Mouse (Mus musculus): ENCODE measurements around the gene Errfi1. TPM values are rescaled to one million over a fixed set of nuclear protein-coding genes. Genes with fewer than 3 reads are reported as not detected.

Errfi1 gene
- polyA plus RNA-seq, 1 experiment = 44.2 TPM

DNA sequence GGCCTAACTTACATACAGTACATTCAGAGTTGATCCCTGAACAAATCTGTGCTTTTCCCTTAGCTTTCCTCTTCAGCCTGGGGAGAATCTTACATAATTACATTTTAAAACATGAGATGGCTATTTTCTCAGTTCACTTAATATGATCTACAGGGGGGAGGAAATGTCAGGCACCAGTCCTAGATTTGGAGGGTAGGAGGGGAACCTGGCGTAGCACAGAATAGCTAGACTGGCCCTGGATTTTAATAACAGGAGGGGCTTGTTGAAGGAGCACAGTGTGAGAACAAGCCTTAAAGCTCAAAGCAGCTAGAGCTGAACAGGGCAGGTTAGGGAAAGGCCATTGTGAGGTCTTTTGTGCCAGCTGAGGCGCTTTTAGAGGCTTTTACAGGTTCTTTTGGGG lies 7.4 kb downstream of the Errfi1 start:
- H3K36me3 ChIP-seq (ENCODE audit: control insufficient read depth, insufficient read depth, low read length, poor library complexity, severe bottlenecking) = peaks cover 10% of the 10 kb centered on the region
- H3K4me1 ChIP-seq (ENCODE audit: control insufficient read depth, insufficient read depth, low read length) = no peaks in the 10 kb centered on the region
- no peak overlapping the region for H3K9ac ChIP-seq (ENCODE audit: low read depth, poor library complexity, severe bottlenecking)
- no peak for TF ChIP-seq CTCF (IDR thresholded peaks at IDR 0.05; ENCODE audit: low read depth, low read length)
- no peaks in the 10 kb centered on the region for H3K27me3 ChIP-seq (ENCODE audit: control insufficient read depth, insufficient read depth, low read length, poor library complexity, severe bottlenecking)
- no peaks in the 10 kb centered on the region for H3K9me3 ChIP-seq (replicated peaks; ENCODE audit: control insufficient read depth, insufficient read depth, low read length, poor library complexity, severe bottlenecking)
- H3K27ac ChIP-seq (ENCODE audit: insufficient read depth, low read length) = no peak overlapping the region
- H3K4me3 ChIP-seq (ENCODE audit: low read depth, low read length) = no peak overlapping the region

DNA sequence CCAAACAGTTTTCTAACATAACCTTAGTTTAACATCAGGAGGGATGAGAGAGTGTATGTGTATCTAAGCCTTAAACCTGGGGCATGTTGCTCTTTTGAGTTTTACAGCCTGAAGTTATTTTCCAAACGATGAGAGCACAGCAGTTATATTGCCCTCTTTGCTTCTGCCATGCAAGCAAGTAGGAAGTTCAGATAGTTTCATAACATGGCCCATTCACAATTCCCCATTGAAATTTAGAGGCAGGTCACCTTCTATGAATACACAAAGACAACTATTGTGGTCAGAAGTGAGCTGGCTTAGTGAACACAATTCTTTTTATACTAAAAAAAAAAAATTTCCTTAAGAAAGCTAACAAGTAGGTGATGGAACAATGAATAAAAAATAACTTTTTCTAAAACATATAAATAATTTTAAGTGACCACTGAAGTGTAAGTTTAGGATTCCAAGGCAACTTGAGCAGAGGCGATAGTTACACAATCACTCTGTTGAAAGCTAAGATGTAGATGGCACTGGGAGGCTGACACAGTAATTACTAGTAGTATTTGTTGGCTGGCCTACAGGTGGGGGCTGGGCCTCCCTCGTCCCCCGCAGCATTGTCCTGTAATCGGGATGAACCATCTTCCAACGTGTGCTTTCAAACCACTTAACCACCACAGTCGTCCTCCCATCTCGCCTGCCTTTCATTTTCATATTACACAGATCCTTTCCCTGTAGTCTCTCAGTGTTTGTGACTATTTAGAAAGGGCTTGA lies 9.1 kb downstream of the Errfi1 start:
- H3K27ac ChIP-seq (ENCODE audit: insufficient read depth, low read length) = no peak overlapping the region
- H3K27me3 ChIP-seq (ENCODE audit: control insufficient read depth, insufficient read depth, low read length, poor library complexity, severe bottlenecking) = no peaks in the 10 kb centered on the region
- no peaks in the 10 kb centered on the region for H3K9me3 ChIP-seq (replicated peaks; ENCODE audit: control insufficient read depth, insufficient read depth, low read length, poor library complexity, severe bottlenecking)
- peaks cover 22% of the 10 kb centered on the region for H3K36me3 ChIP-seq (ENCODE audit: control insufficient read depth, insufficient read depth, low read length, poor library complexity, severe bottlenecking)
- H3K4me3 ChIP-seq (ENCODE audit: low read depth, low read length) = no peak overlapping the region
- TF ChIP-seq EP300 (IDR thresholded peaks at IDR 0.05; ENCODE audit: insufficient read depth, low read depth, low read length) (no peak), CTCF (IDR thresholded peaks at IDR 0.05; ENCODE audit: low read depth, low read length) (no peak), POLR2A (IDR thresholded peaks at IDR 0.05; ENCODE audit: insufficient read depth, low read length) (no peak)
- H3K9ac ChIP-seq (ENCODE audit: low read depth, poor library complexity, severe bottlenecking) = no peak overlapping the region
- H3K4me1 ChIP-seq (ENCODE audit: control insufficient read depth, insufficient read depth, low read length) = no peaks in the 10 kb centered on the region

DNA sequence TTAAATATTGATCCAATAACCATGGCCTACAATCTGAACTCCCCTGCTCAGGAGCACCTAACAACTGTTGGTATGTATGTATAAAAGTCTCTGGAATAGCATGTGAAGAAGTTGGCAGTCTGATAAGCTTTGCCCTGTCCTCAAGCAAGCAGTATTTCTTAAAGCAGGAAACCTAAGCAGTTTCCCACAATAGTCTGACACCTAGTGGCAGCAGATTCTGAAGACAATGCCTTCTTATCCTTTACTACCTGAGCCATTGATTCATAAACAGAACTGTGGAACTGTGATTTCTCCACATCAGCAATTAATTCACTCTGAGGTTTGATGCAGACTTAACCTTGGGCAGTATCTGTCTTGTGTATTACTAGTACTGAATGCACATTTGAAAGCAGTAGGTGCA lies 11.7 kb downstream of the Errfi1 start:
- Histone ChIP-seq H3K27ac (ENCODE audit: insufficient read depth, low read length) (no peak overlapping the region), H3K4me3 (ENCODE audit: low read depth, low read length) (no peak overlapping the region), H3K27me3 (ENCODE audit: control insufficient read depth, insufficient read depth, low read length, poor library complexity, severe bottlenecking) (no peaks in the 10 kb centered on the region), H3K9ac (ENCODE audit: low read depth, poor library complexity, severe bottlenecking) (no peak overlapping the region), H3K4me1 (ENCODE audit: control insufficient read depth, insufficient read depth, low read length) (no peaks in the 10 kb centered on the region), H3K9me3 (replicated peaks; ENCODE audit: control insufficient read depth, insufficient read depth, low read length, poor library complexity, severe bottlenecking) (no peaks in the 10 kb centered on the region), H3K36me3 (ENCODE audit: control insufficient read depth, insufficient read depth, low read length, poor library complexity, severe bottlenecking) (peaks cover 26% of the 10 kb centered on the region)
- TF ChIP-seq POLR2A (IDR thresholded peaks at IDR 0.05; ENCODE audit: insufficient read depth, low read length) (no peak), EP300 (IDR thresholded peaks at IDR 0.05; ENCODE audit: insufficient read depth, low read depth, low read length) (no peak), CTCF (IDR thresholded peaks at IDR 0.05; ENCODE audit: low read depth, low read length) (no peak)

DNA sequence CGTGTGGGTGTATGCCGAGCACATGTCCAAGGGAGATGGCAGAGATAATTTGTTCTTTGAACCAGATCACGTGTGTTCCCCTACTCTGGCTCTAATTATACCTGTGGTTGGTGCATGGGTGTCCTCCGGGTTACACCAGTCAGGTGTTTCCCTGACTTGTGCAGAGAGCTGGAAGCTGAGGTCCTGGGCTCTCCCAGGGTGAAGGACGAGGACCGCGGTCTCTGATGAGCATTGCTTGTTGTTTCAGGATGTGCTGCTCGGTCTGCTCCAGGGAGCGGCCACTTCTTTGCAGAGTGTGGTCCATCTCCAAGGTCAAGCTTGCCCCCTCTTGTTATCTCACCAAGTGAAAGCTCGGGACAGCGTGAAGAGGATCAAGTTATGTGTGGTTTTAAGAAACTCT lies 12.3 kb downstream of the Errfi1 start:
- Histone ChIP-seq H3K27ac (ENCODE audit: insufficient read depth, low read length) (no peak overlapping the region), H3K27me3 (ENCODE audit: control insufficient read depth, insufficient read depth, low read length, poor library complexity, severe bottlenecking) (no peaks in the 10 kb centered on the region), H3K4me1 (ENCODE audit: control insufficient read depth, insufficient read depth, low read length) (no peaks in the 10 kb centered on the region), H3K9ac (ENCODE audit: low read depth, poor library complexity, severe bottlenecking) (no peak overlapping the region), H3K9me3 (replicated peaks; ENCODE audit: control insufficient read depth, insufficient read depth, low read length, poor library complexity, severe bottlenecking) (no peaks in the 10 kb centered on the region), H3K4me3 (ENCODE audit: low read depth, low read length) (no peak overlapping the region), H3K36me3 (ENCODE audit: control insufficient read depth, insufficient read depth, low read length, poor library complexity, severe bottlenecking) (peaks cover 26% of the 10 kb centered on the region)
- TF ChIP-seq POLR2A (IDR thresholded peaks at IDR 0.05; ENCODE audit: insufficient read depth, low read length) (no peak), EP300 (IDR thresholded peaks at IDR 0.05; ENCODE audit: insufficient read depth, low read depth, low read length) (no peak), CTCF (IDR thresholded peaks at IDR 0.05; ENCODE audit: low read depth, low read length) (no peak)

DNA sequence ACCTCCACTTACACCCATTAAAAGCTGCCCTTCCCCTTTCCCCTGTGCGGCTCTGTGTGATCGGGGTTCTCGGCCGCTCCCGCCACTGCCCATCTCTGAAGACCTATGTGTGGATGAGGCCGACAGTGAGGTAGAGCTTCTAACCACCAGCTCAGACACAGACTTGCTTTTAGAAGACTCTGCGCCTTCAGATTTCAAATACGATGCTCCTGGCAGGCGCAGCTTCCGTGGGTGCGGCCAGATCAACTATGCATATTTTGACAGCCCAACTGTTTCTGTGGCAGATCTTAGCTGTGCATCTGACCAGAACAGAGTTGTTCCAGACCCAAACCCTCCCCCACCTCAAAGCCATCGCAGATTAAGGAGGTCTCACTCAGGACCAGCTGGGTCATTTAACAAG lies 12.8 kb downstream of the Errfi1 start:
- H3K9ac ChIP-seq (ENCODE audit: low read depth, poor library complexity, severe bottlenecking) = no peak overlapping the region
- H3K4me3 ChIP-seq (ENCODE audit: low read depth, low read length) = no peak overlapping the region
- H3K36me3 ChIP-seq (ENCODE audit: control insufficient read depth, insufficient read depth, low read length, poor library complexity, severe bottlenecking) = peaks cover 26% of the 10 kb centered on the region
- no peak overlapping the region for H3K27ac ChIP-seq (ENCODE audit: insufficient read depth, low read length)
- H3K9me3 ChIP-seq (replicated peaks; ENCODE audit: control insufficient read depth, insufficient read depth, low read length, poor library complexity, severe bottlenecking) = no peaks in the 10 kb centered on the region
- no peaks in the 10 kb centered on the region for H3K4me1 ChIP-seq (ENCODE audit: control insufficient read depth, insufficient read depth, low read length)
- TF ChIP-seq CTCF (IDR thresholded peaks at IDR 0.05; ENCODE audit: low read depth, low read length) (no peak), EP300 (IDR thresholded peaks at IDR 0.05; ENCODE audit: insufficient read depth, low read depth, low read length) (no peak), POLR2A (IDR thresholded peaks at IDR 0.05; ENCODE audit: insufficient read depth, low read length) (no peak)
- H3K27me3 ChIP-seq (ENCODE audit: control insufficient read depth, insufficient read depth, low read length, poor library complexity, severe bottlenecking) = no peaks in the 10 kb centered on the region

DNA sequence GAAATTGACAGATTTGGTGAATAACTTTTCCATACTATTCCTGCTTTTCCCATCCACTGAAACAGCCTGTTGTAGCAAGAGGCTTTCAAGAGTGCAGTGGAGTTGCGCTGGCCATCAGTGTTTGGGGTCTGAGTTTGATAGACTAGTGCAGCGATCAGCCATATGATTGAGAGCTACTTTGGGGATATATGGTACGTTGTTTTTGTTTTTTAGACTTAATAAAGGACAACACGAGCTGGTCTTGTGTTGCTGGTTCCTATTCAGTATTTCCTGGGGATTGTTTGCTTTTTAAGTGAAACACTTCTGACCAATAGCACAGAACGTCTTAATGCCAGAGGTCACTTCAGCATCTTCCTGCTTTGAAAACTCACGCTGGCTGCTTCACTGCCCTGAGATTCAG lies 14.4 kb downstream of the Errfi1 start:
- Histone ChIP-seq H3K36me3 (ENCODE audit: control insufficient read depth, insufficient read depth, low read length, poor library complexity, severe bottlenecking) (peaks cover 26% of the 10 kb centered on the region), H3K9ac (ENCODE audit: low read depth, poor library complexity, severe bottlenecking) (no peak overlapping the region), H3K4me3 (ENCODE audit: low read depth, low read length) (no peak overlapping the region), H3K4me1 (ENCODE audit: control insufficient read depth, insufficient read depth, low read length) (no peaks in the 10 kb centered on the region), H3K9me3 (replicated peaks; ENCODE audit: control insufficient read depth, insufficient read depth, low read length, poor library complexity, severe bottlenecking) (no peaks in the 10 kb centered on the region), H3K27me3 (ENCODE audit: control insufficient read depth, insufficient read depth, low read length, poor library complexity, severe bottlenecking) (no peaks in the 10 kb centered on the region), H3K27ac (ENCODE audit: insufficient read depth, low read length) (no peak overlapping the region)
- TF ChIP-seq CTCF (IDR thresholded peaks at IDR 0.05; ENCODE audit: low read depth, low read length) = no peak
- TF ChIP-seq EP300 (IDR thresholded peaks at IDR 0.05; ENCODE audit: insufficient read depth, low read depth, low read length) = no peak
- TF ChIP-seq POLR2A (IDR thresholded peaks at IDR 0.05; ENCODE audit: insufficient read depth, low read length) = no peak
